Mouse (Mus musculus): Measurements from ENCODE around the gene Macf1.

DNA sequence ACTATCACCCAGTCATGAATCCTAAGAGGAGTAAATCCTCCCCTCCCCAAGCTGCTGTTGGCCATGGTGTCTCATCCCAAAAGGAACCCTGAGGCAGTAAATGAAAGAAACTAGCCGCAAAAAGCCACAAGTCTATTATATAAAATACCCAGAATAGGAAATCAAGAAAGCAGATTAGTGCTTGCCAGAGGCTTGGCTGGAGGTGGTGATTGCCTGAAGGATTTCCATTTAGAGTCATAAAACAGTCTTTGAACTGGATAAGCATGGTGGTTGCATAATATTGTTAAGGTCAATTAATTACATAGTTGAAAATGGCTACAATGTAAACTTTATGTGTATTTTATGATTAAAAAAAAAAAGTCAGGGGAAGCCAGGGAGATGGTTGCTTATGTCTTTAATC lies 83.1 kb downstream of the Macf1 start:
- TF ChIP-seq CTCF (IDR thresholded peaks at IDR 0.05; ENCODE audit: low read depth) (no peak), EP300 (optimal IDR thresholded peaks at IDR 0.05) (no peak)

All from stomach, postnatal 0 days (tissue).